13 mouse cellular contexts compared by ENCODE assay signal in the genomic region with DNA sequence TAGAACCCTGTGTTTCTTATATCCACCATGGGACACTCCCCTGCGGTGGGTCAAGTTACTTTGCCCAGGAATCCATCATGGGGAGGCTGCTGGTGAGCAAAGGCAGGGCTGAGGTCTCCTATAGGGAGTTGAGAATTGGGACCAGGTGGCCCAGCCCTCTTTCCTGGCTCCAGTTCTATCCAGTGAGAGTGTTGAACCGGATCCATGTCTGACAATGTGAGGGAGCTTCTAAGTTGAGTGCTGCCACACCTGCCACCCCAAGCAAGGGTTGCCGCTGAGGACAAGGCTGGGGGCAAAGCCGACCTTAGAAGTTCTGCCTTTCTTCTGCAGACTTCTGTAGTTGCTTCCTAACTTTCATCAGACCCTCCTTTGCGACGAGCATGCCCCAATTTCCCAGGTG. TPM values are rescaled to one million over a fixed set of nuclear protein-coding genes. Genes with fewer than 3 reads are reported as not detected.
A peak's percentile ranks its signal among the peaks of the same experiment; 100 is the strongest.
DNase-seq lines count a peak whose midpoint lies in the region; ATAC-seq and TF ChIP-seq lines count a peak whose summit lies in the region.
"Not testable (repeated sequence)": the region's sequence is repeated elsewhere in the genome, so short reads cannot be mapped to it uniquely, and the experiment has no call there.
"Had no signal": no experiment of that assay in that cellular context is flagged by ENCODE, and none has a peak within 500 bp of the region (broad histone marks: within the 10 kb centered on the region; RNA-seq: fewer than 3 reads in every experiment).

No protein-coding gene starts in this region.

- not testable (repeated sequence) for ATAC-seq in forebrain, embryonic 12.5 days (ENCODE audit: low FRiP score); hindbrain, embryonic 11.5 days (ENCODE audit: low FRiP score); kidney, embryonic 14.5 days (ENCODE audit: low FRiP score, low TSS enrichment); limb, embryonic 13.5 days (ENCODE audit: low FRiP score, low read depth); midbrain, embryonic 16.5 days; neural tube, embryonic 15.5 days (ENCODE audit: low FRiP score)

- 58% methylated on average over 6 of the region's 6 CpGs for WGBS in forebrain, embryonic 12.5 days
- 54% methylated on average over 6 of the region's 6 CpGs for WGBS in hindbrain, embryonic 11.5 days
- 47% methylated on average over 6 of the region's 6 CpGs for WGBS in kidney, embryonic 14.5 days
- 41% methylated on average over 6 of the region's 6 CpGs for WGBS in limb, embryonic 13.5 days
- WGBS in midbrain, embryonic 16.5 days = 57% methylated on average over 6 of the region's 6 CpGs
- 52% methylated on average over 6 of the region's 6 CpGs for WGBS in neural tube, embryonic 15.5 days

- not testable (repeated sequence) for H3K36me3 ChIP-seq in forebrain, embryonic 12.5 days (replicated peaks); hindbrain, embryonic 11.5 days (ENCODE audit: control insufficient read depth, insufficient read depth, low read length); kidney, embryonic 14.5 days (ENCODE audit: control insufficient read depth, insufficient read depth, low read length); limb, embryonic 13.5 days; midbrain, embryonic 16.5 days (ENCODE audit: control insufficient read depth, insufficient read depth, low read length); neural tube, embryonic 15.5 days

- H3K27me3 ChIP-seq in forebrain, embryonic 12.5 days; hindbrain, embryonic 11.5 days (ENCODE audit: control insufficient read depth, insufficient read depth, low read length); kidney, embryonic 14.5 days (ENCODE audit: control insufficient read depth, insufficient read depth, low read length); midbrain, embryonic 16.5 days (ENCODE audit: control insufficient read depth, insufficient read depth, low read depth, low read length); neural tube, embryonic 15.5 days (replicated peaks): not testable (repeated sequence)
- peaks cover 38% of the 10 kb centered on the region for H3K27me3 ChIP-seq in limb, embryonic 13.5 days

- H3K4me1 ChIP-seq in cortical plate, adult 2 months (ENCODE audit: control insufficient read depth, insufficient read depth, low read length); hindbrain, embryonic 11.5 days (replicated peaks; ENCODE audit: control insufficient read depth, insufficient read depth, low read length): not testable (repeated sequence)
- H3K4me1 ChIP-seq in forebrain, embryonic 12.5 days = peaks cover 77% of the 10 kb centered on the region
- peaks cover 17% of the 10 kb centered on the region; the same call in 1 of the 2 replicates for H3K4me1 ChIP-seq in kidney, embryonic 14.5 days (ENCODE audit: control insufficient read depth, insufficient read depth, low read length)
- peaks cover 22% of the 10 kb centered on the region for H3K4me1 ChIP-seq in limb, embryonic 13.5 days
- H3K4me1 ChIP-seq in midbrain, embryonic 16.5 days (ENCODE audit: control insufficient read depth, insufficient read depth, low read length) = peaks cover 58% of the 10 kb centered on the region
- peaks cover 75% of the 10 kb centered on the region for H3K4me1 ChIP-seq in neural tube, embryonic 15.5 days

- H3K4me2 ChIP-seq in forebrain, embryonic 12.5 days = peak overlapping the region; percentile 88
- H3K4me2 ChIP-seq in hindbrain, embryonic 11.5 days (replicated peaks; ENCODE audit: low read depth, low read length) = peak overlapping the region; percentile 92
- 0 out of 2 replicates have a peak overlapping the region, but pooled peaks have one; percentile 97 for H3K4me2 ChIP-seq in kidney, embryonic 14.5 days (replicated peaks; ENCODE audit: low read depth, low read length)
- H3K4me2 ChIP-seq in limb, embryonic 13.5 days (replicated peaks) = peak overlapping the region; percentile 97
- peak overlapping the region; percentile 75 for H3K4me2 ChIP-seq in midbrain, embryonic 16.5 days (ENCODE audit: low read length)
- peak overlapping the region; percentile 77 for H3K4me2 ChIP-seq in neural tube, embryonic 15.5 days

- not testable (repeated sequence) for TF ChIP-seq POLR2A in cortical plate, adult 2 months (IDR thresholded peaks at IDR 0.05; ENCODE audit: extremely low read depth, insufficient read depth, low read length)

- TF ChIP-seq CTCF in cortical plate, adult 2 months (IDR thresholded peaks at IDR 0.05; ENCODE audit: extremely low read depth, insufficient read depth, low read length) = not testable (repeated sequence)

- peak overlapping the region; percentile 96 for H3K9ac ChIP-seq in forebrain, embryonic 12.5 days
- H3K9ac ChIP-seq in hindbrain, embryonic 11.5 days (ENCODE audit: low read depth, low read length); kidney, embryonic 14.5 days (ENCODE audit: low read depth, low read length); limb, embryonic 13.5 days: not testable (repeated sequence)
- peak overlapping the region; percentile 90 for H3K9ac ChIP-seq in midbrain, embryonic 16.5 days (ENCODE audit: low read depth, low read length)
- H3K9ac ChIP-seq in neural tube, embryonic 15.5 days (replicated peaks) = peak overlapping the region; percentile 81

- not testable (repeated sequence) for DNase-seq in hindbrain, embryonic 11.5 days (ENCODE audit: low spot score)

- H3K9me3 ChIP-seq in forebrain, embryonic 12.5 days; hindbrain, embryonic 11.5 days (ENCODE audit: control insufficient read depth, low read length); kidney, embryonic 14.5 days (ENCODE audit: control insufficient read depth, low read length); limb, embryonic 13.5 days; midbrain, embryonic 16.5 days (replicated peaks; ENCODE audit: control insufficient read depth, low read length, poor library complexity, severe bottlenecking); neural tube, embryonic 15.5 days (replicated peaks): not testable (repeated sequence)

- H3K4me3 ChIP-seq in cortical plate, adult 2 months (ENCODE audit: insufficient read depth, low read length) = peak overlapping the region; percentile 61; the same call in 1 of the 2 replicates
- H3K4me3 ChIP-seq in forebrain, embryonic 12.5 days (replicated peaks) = peak overlapping the region; percentile 90
- peak overlapping the region; percentile 80 for H3K4me3 ChIP-seq in hindbrain, embryonic 11.5 days (ENCODE audit: low read depth, low read length)
- H3K4me3 ChIP-seq in kidney, embryonic 14.5 days (ENCODE audit: low read length) = not testable (repeated sequence)
- H3K4me3 ChIP-seq in limb, embryonic 13.5 days = peak overlapping the region; percentile 67
- peak overlapping the region; percentile 66 for H3K4me3 ChIP-seq in midbrain, embryonic 16.5 days (ENCODE audit: low read depth, low read length)
- peak overlapping the region; percentile 67 for H3K4me3 ChIP-seq in neural tube, embryonic 15.5 days (replicated peaks)

- H3K27ac ChIP-seq in cortical plate, adult 2 months (ENCODE audit: insufficient read depth, low read length); forebrain, embryonic 12.5 days; hindbrain, embryonic 11.5 days (ENCODE audit: low read depth, low read length); kidney, embryonic 14.5 days (ENCODE audit: low read depth, low read length); limb, embryonic 13.5 days; midbrain, embryonic 16.5 days (ENCODE audit: low read length); neural tube, embryonic 15.5 days (replicated peaks): not testable (repeated sequence)

RNA-seq across cellular contexts. Expression of a gene that starts 1.5 kb away (rescaled TPM):
- 234 and 237 TPM in 2 replicates for polyA plus RNA-seq in cortical plate, adult 2 months (2012; rRNA removed)
- 32.1 and 38.3 TPM in 2 replicates for polyA plus RNA-seq in forebrain, embryonic 12.5 days (2016; fragmentation: Nextera tagmentation; extraction: Ambion mirVana)
- 8.8 and 12.6 TPM in 2 replicates for polyA plus RNA-seq in hindbrain, embryonic 11.5 days (2014; fragmentation: Nextera tagmentation; extraction: Ambion mirVana)
- polyA plus RNA-seq in kidney, embryonic 14.5 days (2014; fragmentation: Nextera tagmentation; extraction: Ambion mirVana) = 1.5 and 5.9 TPM in 2 replicates
- 6.3 and 6.5 TPM in 2 replicates for polyA plus RNA-seq in limb, embryonic 13.5 days (2015; fragmentation: Nextera tagmentation; extraction: Ambion mirVana)
- polyA plus RNA-seq in midbrain, embryonic 16.5 days (2015; fragmentation: Nextera tagmentation; extraction: Ambion mirVana) = 63.2 and 75.3 TPM in 2 replicates
- polyA plus RNA-seq in neural tube, embryonic 15.5 days (2015; fragmentation: Nextera tagmentation; extraction: Ambion mirVana) = 67.2 and 90.6 TPM in 2 replicates

RNA-seq across cellular contexts. Expression of a gene that starts 21.0 kb away (rescaled TPM):
- polyA plus RNA-seq in cortical plate, adult 2 months (2012; rRNA removed) = 1.3 and 1.5 TPM in 2 replicates
- polyA plus RNA-seq in forebrain, embryonic 12.5 days (2016; fragmentation: Nextera tagmentation; extraction: Ambion mirVana) = 1.0 and 1.2 TPM in 2 replicates
- polyA plus RNA-seq in hindbrain, embryonic 11.5 days (2014; fragmentation: Nextera tagmentation; extraction: Ambion mirVana) = 1.7 and 2.1 TPM in 2 replicates
- 14.1 TPM in 2 replicates for polyA plus RNA-seq in kidney, embryonic 14.5 days (2014; fragmentation: Nextera tagmentation; extraction: Ambion mirVana)
- polyA plus RNA-seq in limb, embryonic 13.5 days (2015; fragmentation: Nextera tagmentation; extraction: Ambion mirVana) = 3.3 and 3.5 TPM in 2 replicates
- polyA plus RNA-seq in midbrain, embryonic 16.5 days (2015; fragmentation: Nextera tagmentation; extraction: Ambion mirVana) = 1.6 and 1.8 TPM in 2 replicates
- 1.7 and 4.6 TPM in 2 replicates for polyA plus RNA-seq in neural tube, embryonic 15.5 days (2015; fragmentation: Nextera tagmentation; extraction: Ambion mirVana)

RNA-seq across cellular contexts. Expression of a gene that starts 23.5 kb away (rescaled TPM):
- polyA plus RNA-seq in cortical plate, adult 2 months (2012; rRNA removed) = 71.7 and 73.4 TPM in 2 replicates
- 170 and 182 TPM in 2 replicates for polyA plus RNA-seq in forebrain, embryonic 12.5 days (2016; fragmentation: Nextera tagmentation; extraction: Ambion mirVana)
- polyA plus RNA-seq in hindbrain, embryonic 11.5 days (2014; fragmentation: Nextera tagmentation; extraction: Ambion mirVana) = 82.4 and 87.7 TPM in 2 replicates
- 54.5 and 70.3 TPM in 2 replicates for polyA plus RNA-seq in kidney, embryonic 14.5 days (2014; fragmentation: Nextera tagmentation; extraction: Ambion mirVana)
- 64.2 and 68.3 TPM in 2 replicates for polyA plus RNA-seq in limb, embryonic 13.5 days (2015; fragmentation: Nextera tagmentation; extraction: Ambion mirVana)
- polyA plus RNA-seq in midbrain, embryonic 16.5 days (2015; fragmentation: Nextera tagmentation; extraction: Ambion mirVana) = 298 and 327 TPM in 2 replicates
- polyA plus RNA-seq in neural tube, embryonic 15.5 days (2015; fragmentation: Nextera tagmentation; extraction: Ambion mirVana) = 215 and 282 TPM in 2 replicates

RNA-seq across cellular contexts. Expression of a gene that starts 29.0 kb away (rescaled TPM):
- not detected in 2 replicates for polyA plus RNA-seq in cortical plate, adult 2 months (2012; rRNA removed)
- polyA plus RNA-seq in forebrain, embryonic 12.5 days (2016; fragmentation: Nextera tagmentation; extraction: Ambion mirVana) = 1.6 and 1.7 TPM in 2 replicates
- polyA plus RNA-seq in hindbrain, embryonic 11.5 days (2014; fragmentation: Nextera tagmentation; extraction: Ambion mirVana) = 0.59 and 0.90 TPM in 2 replicates
- polyA plus RNA-seq in kidney, embryonic 14.5 days (2014; fragmentation: Nextera tagmentation; extraction: Ambion mirVana) = 0.17 and 0.61 TPM in 2 replicates
- polyA plus RNA-seq in limb, embryonic 13.5 days (2015; fragmentation: Nextera tagmentation; extraction: Ambion mirVana) = 0.42 and 0.66 TPM in 2 replicates
- 1.6 and 1.7 TPM in 2 replicates for polyA plus RNA-seq in midbrain, embryonic 16.5 days (2015; fragmentation: Nextera tagmentation; extraction: Ambion mirVana)
- 0.98 and 1.2 TPM in 2 replicates for polyA plus RNA-seq in neural tube, embryonic 15.5 days (2015; fragmentation: Nextera tagmentation; extraction: Ambion mirVana)
- polyA plus RNA-seq: adrenal gland, adult 2 months; frontal cortex, adult 2 months; lung, adult 2 months; small intestine, adult 2 months had no signal

RNA-seq across cellular contexts. Expression of a gene that starts 31.2 kb away (rescaled TPM):
- 0.55 and 1.4 TPM in 2 replicates for polyA plus RNA-seq in cortical plate, adult 2 months (2012; rRNA removed)
- not detected in 2 replicates for polyA plus RNA-seq in forebrain, embryonic 12.5 days (2016; fragmentation: Nextera tagmentation; extraction: Ambion mirVana)
- not detected in 2 replicates for polyA plus RNA-seq in hindbrain, embryonic 11.5 days (2014; fragmentation: Nextera tagmentation; extraction: Ambion mirVana)
- not detected in 2 replicates for polyA plus RNA-seq in kidney, embryonic 14.5 days (2014; fragmentation: Nextera tagmentation; extraction: Ambion mirVana)
- polyA plus RNA-seq in limb, embryonic 13.5 days (2015; fragmentation: Nextera tagmentation; extraction: Ambion mirVana) = not detected in 2 replicates
- not detected in 2 replicates for polyA plus RNA-seq in midbrain, embryonic 16.5 days (2015; fragmentation: Nextera tagmentation; extraction: Ambion mirVana)
- not detected in 2 replicates for polyA plus RNA-seq in neural tube, embryonic 15.5 days (2015; fragmentation: Nextera tagmentation; extraction: Ambion mirVana)
- polyA plus RNA-seq: adrenal gland, adult 2 months; heart, embryonic 11.5 days; liver, embryonic 12.5 days had no signal
